Mouse (Mus musculus): Measurements from ENCODE around the gene Klra2. TPM values are rescaled to one million over a fixed set of nuclear protein-coding genes. Genes with fewer than 3 reads are reported as not detected.
A peak's percentile ranks its signal among the peaks of the same experiment; 100 is the strongest.
"Not testable (repeated sequence)": the region's sequence is repeated elsewhere in the genome, so short reads cannot be mapped to it uniquely, and the experiment has no call there.

Klra2 gene
- total RNA-seq (2021) = 1.4 and 1.6 TPM in 2 replicates
- long read RNA-seq, partial matches to known transcripts = 0 of 1 reads
- long read RNA-seq, other reads (novel, unspliced or antisense) = 0 of 1 reads

GRCm38 (mm10) chr6:131247206-131247605 lies at the start of gene Klra2:
TSS of gene Klra2 (minus strand) at chr6:131247362.
- DNase-seq = no peak

- DNase-seq = no peak
Observed at GRCm38 (mm10) chr6:131294435-131295112, 47.4 kb upstream of the Klra2 start.

- no peak for DNase-seq
Observed at GRCm38 (mm10) chr6:131293916-131294315, 46.8 kb upstream of the Klra2 start.

- peak; percentile 90 for DNase-seq
Observed at GRCm38 (mm10) chr6:131292991-131293788, 46.0 kb upstream of the Klra2 start, which contains the start of gene Magohb. TSS of gene Magohb (minus strand) at chr6:131293244.

GRCm38 (mm10) chr6:131292276-131292990 lies 45.3 kb upstream of the Klra2 start:
- peak; percentile 24 for DNase-seq

GRCm38 (mm10) chr6:131290430-131290829 lies 43.3 kb upstream of the Klra2 start:
- DNase-seq = peak; percentile 4

- not testable (repeated sequence) for DNase-seq
Observed at GRCm38 (mm10) chr6:131278160-131278559, 31.0 kb upstream of the Klra2 start.

GRCm38 (mm10) chr6:131276659-131277058 lies 29.5 kb upstream of the Klra2 start:
- DNase-seq = no peak

GRCm38 (mm10) chr6:131272311-131272710 lies 25.1 kb upstream of the Klra2 start:
- DNase-seq = no peak

- no peak for DNase-seq
Observed at GRCm38 (mm10) chr6:131270312-131270711, 23.1 kb upstream of the Klra2 start.

GRCm38 (mm10) chr6:131269599-131269998 lies 22.4 kb upstream of the Klra2 start:
- no peak for DNase-seq

GRCm38 (mm10) chr6:131264175-131264574 lies 17.0 kb upstream of the Klra2 start:
- no peak for DNase-seq

GRCm38 (mm10) chr6:131262778-131263177 lies 15.6 kb upstream of the Klra2 start:
- no peak for DNase-seq

- no peak for DNase-seq
Observed at GRCm38 (mm10) chr6:131262009-131262408, 14.8 kb upstream of the Klra2 start.

GRCm38 (mm10) chr6:131245081-131245480 lies 2.1 kb downstream of the Klra2 start:
- no peak for DNase-seq

Other genes with a start within 250 kb of the Klra2 start
- gene Magohb, start 45.9 kb upstream of the Klra2 start, total RNA-seq (2021) = 11.0 and 12.3 TPM in 2 replicates
- 0.73 TPM in 1 of 2 replicates, not detected in the other for gene Styk1, start 106.2 kb upstream of the Klra2 start, total RNA-seq (2021)
- 194 and 279 TPM in 2 replicates for gene Ybx3, start 141.1 kb upstream of the Klra2 start, total RNA-seq (2021)
- not detected in 2 replicates for gene 5430401F13Rik, start 239.0 kb upstream of the Klra2 start, total RNA-seq (2021)
- not detected in 2 replicates for gene Gm6619, start 239.0 kb upstream of the Klra2 start, total RNA-seq (2021)

All from adrenal gland, postnatal 25 days (tissue).